Mouse (Mus musculus): ENCODE data around the gene Paics. TPM values are rescaled to one million over a fixed set of nuclear protein-coding genes. Genes with fewer than 3 reads are reported as not detected.

The Paics gene
- polyA plus RNA-seq, 1 experiment from 2014 or later, result 111 TPM

DNA sequence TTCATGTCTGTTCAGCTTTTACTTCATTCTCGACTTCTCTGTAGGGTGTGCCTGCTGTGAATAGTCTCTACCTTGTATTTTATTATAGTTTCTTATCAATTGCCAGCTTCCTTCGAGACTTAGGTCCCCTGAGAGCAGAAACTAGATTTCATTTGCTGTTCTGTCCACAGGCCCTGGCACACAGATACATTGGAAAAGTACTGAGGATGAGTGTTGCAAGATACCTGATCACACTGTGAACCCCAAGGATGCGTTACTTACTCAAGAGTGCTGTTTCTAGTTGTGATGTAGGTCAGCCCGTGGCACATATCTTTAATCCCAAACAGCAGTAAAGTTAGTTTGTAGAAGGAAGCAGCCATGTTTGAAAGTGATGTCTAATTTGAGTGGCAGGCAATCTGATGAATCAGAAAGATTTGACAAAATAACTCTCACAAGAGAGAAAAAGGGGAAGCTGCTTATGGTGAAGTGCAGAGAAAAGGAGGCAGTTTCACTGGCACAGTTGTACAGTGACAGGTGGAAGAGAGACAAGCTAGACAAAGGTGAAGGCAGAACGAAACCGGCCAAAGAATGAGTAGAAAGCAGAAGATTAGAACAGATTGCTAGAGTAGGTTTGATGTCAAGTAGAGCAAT, 3.3 kb downstream of the Paics start:
- H3K4me3 ChIP-seq (ENCODE audit: low read depth, low read length), result 0 out of 2 replicates have a peak overlapping the region, but pooled peaks have one; percentile 4
- peaks cover 36% of the 10 kb centered on the region for H3K36me3 ChIP-seq (replicated peaks; ENCODE audit: insufficient read depth, low read length)
- H3K27me3 ChIP-seq (ENCODE audit: insufficient read depth, low read length), result no peaks in the 10 kb centered on the region
- no peak for DNase-seq
- no peak for ATAC-seq
- no peak for TF ChIP-seq EP300 (IDR thresholded peaks at IDR 0.05; ENCODE audit: low read depth)
- TF ChIP-seq CTCF (IDR thresholded peaks at IDR 0.05; ENCODE audit: low read depth), result no peak
- peak overlapping the region; percentile 97 for H3K4me2 ChIP-seq (ENCODE audit: low read depth, low read length)
- peaks cover 39% of the 10 kb centered on the region for H3K4me1 ChIP-seq (ENCODE audit: insufficient read depth)
- no peaks in the 10 kb centered on the region for H3K9me3 ChIP-seq (ENCODE audit: low read length)
- H3K27ac ChIP-seq (ENCODE audit: low read depth), result 0 out of 2 replicates have a peak overlapping the region, but pooled peaks have one; percentile 66
- WGBS (ENCODE audit: insufficient replicate concordance), result 62% methylated on average over 6 of the region's 6 CpGs
- peak overlapping the region; percentile 16; the same call in 1 of the 2 replicates for H3K9ac ChIP-seq (replicated peaks)

DNA sequence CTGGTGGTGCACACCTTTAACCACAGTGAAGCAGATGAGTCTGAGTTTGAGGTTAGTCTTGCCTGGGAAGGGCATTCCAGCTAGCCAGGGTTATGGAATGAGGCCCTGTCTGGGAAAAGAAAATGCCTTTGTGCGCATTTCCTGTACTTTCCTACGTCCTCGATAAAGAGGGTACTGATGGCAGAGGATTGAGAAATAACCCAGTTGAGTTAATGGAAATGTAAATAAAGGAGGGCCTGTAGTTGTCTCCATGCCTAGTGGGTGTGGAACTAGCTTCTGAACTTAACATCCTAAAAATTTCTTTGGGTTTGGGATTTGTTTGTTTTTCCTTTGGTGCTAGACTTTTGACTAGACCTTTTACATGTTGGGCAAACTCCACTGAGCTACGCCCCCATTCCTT, 4.4 kb downstream of the Paics start:
- Histone ChIP-seq H3K27me3 (ENCODE audit: insufficient read depth, low read length) (no peaks in the 10 kb centered on the region), H3K27ac (ENCODE audit: low read depth) (peak overlapping the region; percentile 66), H3K36me3 (replicated peaks; ENCODE audit: insufficient read depth, low read length) (peaks cover 45% of the 10 kb centered on the region), H3K4me3 (ENCODE audit: low read depth, low read length) (no peak overlapping the region), H3K4me1 (ENCODE audit: insufficient read depth) (peaks cover 32% of the 10 kb centered on the region), H3K9ac (replicated peaks) (no peak overlapping the region), H3K9me3 (ENCODE audit: low read length) (no peaks in the 10 kb centered on the region), H3K4me2 (ENCODE audit: low read depth, low read length) (peak overlapping the region; percentile 3; the same call in 1 of the 2 replicates)
- no peak for DNase-seq
- TF ChIP-seq CTCF (IDR thresholded peaks at IDR 0.05; ENCODE audit: low read depth), result no peak
- TF ChIP-seq EP300 (IDR thresholded peaks at IDR 0.05; ENCODE audit: low read depth), result peak; percentile 64; the same call in 1 of the 2 replicates
- ATAC-seq, result no peak
- WGBS (ENCODE audit: insufficient replicate concordance), result 61% methylated on average over 4 of the region's 4 CpGs

DNA sequence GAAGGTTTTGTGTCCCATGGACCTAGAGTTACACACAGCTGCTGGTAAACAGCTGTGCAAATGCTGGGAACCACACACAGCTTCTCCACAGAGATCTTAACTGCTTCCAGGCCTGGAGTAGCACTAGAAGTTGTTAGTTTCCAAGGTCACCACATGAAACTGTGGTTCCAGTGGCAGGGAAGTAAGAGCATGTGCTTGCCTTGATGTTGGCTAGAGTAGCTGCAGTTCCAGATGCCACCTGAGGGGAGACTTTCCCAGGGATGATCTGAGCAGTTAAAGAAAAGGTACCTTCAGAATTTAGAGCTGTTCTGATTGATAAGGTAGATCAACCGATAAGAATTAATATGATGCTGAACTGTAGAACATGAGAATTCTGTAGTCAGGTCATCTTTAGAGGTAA, 6.8 kb downstream of the Paics start:
- Histone ChIP-seq H3K27ac (ENCODE audit: low read depth) (no peak overlapping the region), H3K27me3 (ENCODE audit: insufficient read depth, low read length) (no peaks in the 10 kb centered on the region), H3K4me2 (ENCODE audit: low read depth, low read length) (no peak overlapping the region), H3K9me3 (ENCODE audit: low read length) (no peaks in the 10 kb centered on the region), H3K9ac (replicated peaks) (no peak overlapping the region), H3K36me3 (replicated peaks; ENCODE audit: insufficient read depth, low read length) (peaks cover 69% of the 10 kb centered on the region), H3K4me3 (ENCODE audit: low read depth, low read length) (no peak overlapping the region), H3K4me1 (ENCODE audit: insufficient read depth) (peaks cover 20% of the 10 kb centered on the region)
- no peak for ATAC-seq
- DNase-seq, result no peak
- 93% methylated on average over 1 of the region's 1 CpGs for WGBS (ENCODE audit: insufficient replicate concordance)
- peak; percentile 32; the same call in 1 of the 2 replicates for TF ChIP-seq CTCF (IDR thresholded peaks at IDR 0.05; ENCODE audit: low read depth)
- TF ChIP-seq EP300 (IDR thresholded peaks at IDR 0.05; ENCODE audit: low read depth), result no peak

DNA sequence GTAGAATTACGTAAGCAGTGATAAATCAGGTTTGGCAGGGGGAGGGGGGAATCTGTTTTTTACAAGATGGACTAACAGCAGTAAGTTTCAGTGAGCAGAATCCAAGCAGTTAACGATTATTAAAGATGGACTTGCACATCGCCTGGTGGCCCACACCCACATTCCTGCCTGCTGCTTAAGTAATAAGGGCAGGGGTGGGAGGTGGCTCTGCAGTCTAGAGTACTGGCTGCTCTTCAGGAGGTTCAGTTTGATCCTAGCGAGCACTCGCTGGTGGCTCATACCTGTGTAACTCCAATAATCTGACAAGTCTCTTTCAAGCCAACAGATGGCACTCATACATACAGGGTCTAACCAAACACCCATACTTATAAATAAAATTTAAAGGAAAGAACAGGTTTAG, 8.5 kb downstream of the Paics start:
- H3K9ac ChIP-seq (replicated peaks), result no peak overlapping the region
- no peak overlapping the region for H3K27ac ChIP-seq (ENCODE audit: low read depth)
- H3K4me1 ChIP-seq (ENCODE audit: insufficient read depth), result peaks cover 9% of the 10 kb centered on the region; the same call in 1 of the 2 replicates
- no peak for DNase-seq
- no peaks in the 10 kb centered on the region for H3K9me3 ChIP-seq (ENCODE audit: low read length)
- no peaks in the 10 kb centered on the region for H3K27me3 ChIP-seq (ENCODE audit: insufficient read depth, low read length)
- H3K36me3 ChIP-seq (replicated peaks; ENCODE audit: insufficient read depth, low read length), result peaks cover 83% of the 10 kb centered on the region
- no peak for ATAC-seq
- no peak overlapping the region for H3K4me2 ChIP-seq (ENCODE audit: low read depth, low read length)
- TF ChIP-seq CTCF (IDR thresholded peaks at IDR 0.05; ENCODE audit: low read depth) (no peak), EP300 (IDR thresholded peaks at IDR 0.05; ENCODE audit: low read depth) (no peak)
- WGBS (ENCODE audit: insufficient replicate concordance), result 90% methylated on average over 5 of the region's 5 CpGs
- no peak overlapping the region for H3K4me3 ChIP-seq (ENCODE audit: low read depth, low read length)

DNA sequence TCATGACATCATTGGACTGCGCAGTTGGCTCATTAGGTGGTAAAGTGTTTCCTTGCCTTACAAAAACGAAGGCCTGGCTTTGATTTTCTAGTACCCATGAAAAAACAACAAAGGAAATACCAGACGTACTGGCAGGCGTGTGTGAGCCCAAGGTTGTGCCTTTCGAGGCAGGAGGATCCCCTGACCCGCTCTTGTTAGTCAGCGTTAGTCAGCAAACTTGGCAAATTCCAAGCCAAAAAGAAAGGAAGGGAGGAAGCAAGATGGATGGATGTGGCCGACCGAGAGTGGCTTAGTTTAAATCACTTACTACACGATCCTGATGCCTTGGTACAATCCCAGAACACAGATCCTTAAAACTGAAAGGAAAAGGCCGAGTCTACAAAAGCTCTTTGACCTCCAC, 11.4 kb downstream of the Paics start:
- Histone ChIP-seq H3K27ac (ENCODE audit: low read depth) (no peak overlapping the region), H3K36me3 (replicated peaks; ENCODE audit: insufficient read depth, low read length) (peaks cover 79% of the 10 kb centered on the region), H3K9me3 (ENCODE audit: low read length) (no peaks in the 10 kb centered on the region), H3K27me3 (ENCODE audit: insufficient read depth, low read length) (no peaks in the 10 kb centered on the region), H3K4me2 (ENCODE audit: low read depth, low read length) (no peak overlapping the region), H3K4me3 (ENCODE audit: low read depth, low read length) (no peak overlapping the region), H3K9ac (replicated peaks) (no peak overlapping the region), H3K4me1 (ENCODE audit: insufficient read depth) (no peaks in the 10 kb centered on the region)
- ATAC-seq (no peak), DNase-seq (no peak)
- no peak for TF ChIP-seq EP300 (IDR thresholded peaks at IDR 0.05; ENCODE audit: low read depth)
- no peak for TF ChIP-seq CTCF (IDR thresholded peaks at IDR 0.05; ENCODE audit: low read depth)
- WGBS (ENCODE audit: insufficient replicate concordance), result 87% methylated on average over 11 of the region's 11 CpGs

DNA sequence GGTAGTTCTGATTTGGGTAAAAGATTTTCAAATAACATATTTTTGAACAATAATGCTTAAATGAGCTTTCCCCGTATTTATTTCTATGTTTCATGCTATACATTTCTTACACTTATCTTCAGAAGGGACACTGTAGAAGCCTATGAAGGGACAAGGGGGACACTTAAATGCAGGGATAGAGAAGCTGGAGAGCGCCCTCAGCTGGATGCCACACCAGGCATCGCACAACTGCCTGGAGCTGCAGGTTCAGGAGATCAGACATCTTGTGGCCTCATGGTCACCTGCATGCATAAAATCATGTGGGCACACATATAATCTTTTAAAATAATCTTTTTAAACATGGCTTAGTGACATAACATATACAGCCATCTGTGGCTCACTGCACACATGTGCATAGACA, 13.5 kb downstream of the Paics start:
- Histone ChIP-seq H3K27me3 (ENCODE audit: insufficient read depth, low read length) (no peaks in the 10 kb centered on the region), H3K4me2 (ENCODE audit: low read depth, low read length) (no peak overlapping the region), H3K4me1 (ENCODE audit: insufficient read depth) (no peaks in the 10 kb centered on the region), H3K27ac (ENCODE audit: low read depth) (no peak overlapping the region), H3K36me3 (replicated peaks; ENCODE audit: insufficient read depth, low read length) (peaks cover 79% of the 10 kb centered on the region), H3K4me3 (ENCODE audit: low read depth, low read length) (no peak overlapping the region), H3K9ac (replicated peaks) (no peak overlapping the region), H3K9me3 (ENCODE audit: low read length) (no peaks in the 10 kb centered on the region)
- ATAC-seq (no peak), DNase-seq (no peak)
- 83% methylated on average over 3 of the region's 3 CpGs for WGBS (ENCODE audit: insufficient replicate concordance)
- TF ChIP-seq CTCF (IDR thresholded peaks at IDR 0.05; ENCODE audit: low read depth) (peak; percentile 41), EP300 (IDR thresholded peaks at IDR 0.05; ENCODE audit: low read depth) (no peak)

Data from liver, postnatal 0 days (tissue).